In genomic region chr2:73660566-73661134, GRCm38 (mm10) we compare ENCODE assay signal across 9 mouse cellular contexts.
DNase-seq lines count a peak whose midpoint lies in the region; ATAC-seq lines count a peak whose summit lies in the region.
"Had no signal": no experiment of that assay in that cellular context is flagged by ENCODE, and none has a peak within 500 bp of the region (broad histone marks: within the 10 kb centered on the region; RNA-seq: fewer than 3 reads in every experiment).

No protein-coding gene starts in this region.

- no peaks in the 10 kb centered on the region for H3K36me3 ChIP-seq in heart, embryonic 13.5 days
- H3K36me3 ChIP-seq in neural tube, embryonic 11.5 days (ENCODE audit: control insufficient read depth, insufficient read depth, low read length), result no peaks in the 10 kb centered on the region
- H3K36me3 ChIP-seq in midbrain, embryonic 10.5 days, result no peaks in the 10 kb centered on the region

- peak overlapping the region; percentile 43 for H3K4me3 ChIP-seq in heart, embryonic 13.5 days
- H3K4me3 ChIP-seq in neural tube, embryonic 11.5 days (ENCODE audit: low read depth, low read length), result no peak overlapping the region
- 0 out of 2 replicates have a peak overlapping the region, but pooled peaks have one; percentile 20 for H3K4me3 ChIP-seq in midbrain, embryonic 10.5 days

- 83% methylated on average over 11 of the region's 11 CpGs for WGBS in heart, embryonic 13.5 days
- WGBS in neural tube, embryonic 11.5 days, result 91% methylated on average over 11 of the region's 11 CpGs
- WGBS in midbrain, embryonic 10.5 days, result 90% methylated on average over 11 of the region's 11 CpGs

- H3K4me2 ChIP-seq in heart, embryonic 13.5 days, result peak overlapping the region; percentile 68
- peak overlapping the region; percentile 9 for H3K4me2 ChIP-seq in neural tube, embryonic 11.5 days (ENCODE audit: low read depth)

- ATAC-seq in heart, embryonic 13.5 days (ENCODE audit: extremely low read depth, insufficient number of reproducible peaks, low FRiP score, low TSS enrichment), result no peak
- no peak for ATAC-seq in neural tube, embryonic 11.5 days (ENCODE audit: insufficient read depth, low FRiP score, low TSS enrichment)

- peak overlapping the region; percentile 70 for H3K9ac ChIP-seq in heart, embryonic 13.5 days
- H3K9ac ChIP-seq in neural tube, embryonic 11.5 days (ENCODE audit: low read length), result no peak overlapping the region

- H3K27ac ChIP-seq in heart, embryonic 13.5 days (replicated peaks), result no peak overlapping the region
- H3K27ac ChIP-seq in neural tube, embryonic 11.5 days (ENCODE audit: low read depth, low read length), result no peak overlapping the region
- H3K27ac ChIP-seq in midbrain, embryonic 10.5 days (replicated peaks), result peak overlapping the region; percentile 63

- peaks cover 27% of the 10 kb centered on the region for H3K4me1 ChIP-seq in heart, embryonic 13.5 days
- peaks cover 7% of the 10 kb centered on the region for H3K4me1 ChIP-seq in neural tube, embryonic 11.5 days (ENCODE audit: control insufficient read depth, insufficient read depth, low read length)
- peaks cover 40% of the 10 kb centered on the region for H3K4me1 ChIP-seq in midbrain, embryonic 10.5 days

- intact Hi-C loops in heart, postnatal 10 days (cut with DNase I), result loop anchor here (2.0 kb wide), 1 partner anchor 16 kb away; no protein-coding TSS in a partner anchor

- no peaks in the 10 kb centered on the region for H3K9me3 ChIP-seq in heart, embryonic 13.5 days
- H3K9me3 ChIP-seq in neural tube, embryonic 11.5 days (ENCODE audit: control insufficient read depth, low read length), result no peaks in the 10 kb centered on the region
- H3K9me3 ChIP-seq in midbrain, embryonic 10.5 days (replicated peaks), result no peaks in the 10 kb centered on the region

- H3K27me3 ChIP-seq in heart, embryonic 13.5 days (replicated peaks), result no peaks in the 10 kb centered on the region
- H3K27me3 ChIP-seq in neural tube, embryonic 11.5 days (ENCODE audit: control insufficient read depth, insufficient read depth, low read length), result no peaks in the 10 kb centered on the region
- no peaks in the 10 kb centered on the region for H3K27me3 ChIP-seq in midbrain, embryonic 10.5 days (ENCODE audit: low read depth, poor library complexity, severe bottlenecking)

- DNase-seq in heart, postnatal 10 days, result no peak
- DNase-seq in neural tube, embryonic 11.5 days (ENCODE audit: low spot score), result no peak
- no peak for DNase-seq in neural tube, embryonic 10.5 days (ENCODE audit: extremely low spot score, low spot score)
- DNase-seq in midbrain, embryonic 10.5 days (ENCODE audit: low spot score), result no peak
- DNase-seq in urinary bladder, postnatal 4 days (ENCODE audit: low spot score in 2 of 2), result no peak
- DNase-seq in right cerebral cortex, adult 2 months (ENCODE audit: low spot score in 2 of 2), result no peak
- no peak for DNase-seq in kidney, adult 11 months
- DNase-seq: adrenal gland, adult 8-10 months had no signal
